Mouse (Mus musculus) layer of hippocampus, adult 11-12 months (tissue): ENCODE results near the gene Rnf166.

Experiments used
- DNase-seq: peaks from one replicate; pipeline ENCODE4 v3.0.0; 2022; ENCODE audit warnings: low spot score

Gene Rnf166

GRCm38 (mm10) chr8:122475580-122476320 is at the start of gene Rnf166, which contains the start of gene Ctu2:
Gene Rnf166, minus strand, starts transcription at chr8:122476064.
Gene Ctu2, plus strand, starts transcription at chr8:122476143.
- DNase-seq: peak; percentile 90

- no peak for DNase-seq
Observed at GRCm38 (mm10) chr8:122525004-122525403, 49.1 kb upstream of the Rnf166 start.

DNA sequence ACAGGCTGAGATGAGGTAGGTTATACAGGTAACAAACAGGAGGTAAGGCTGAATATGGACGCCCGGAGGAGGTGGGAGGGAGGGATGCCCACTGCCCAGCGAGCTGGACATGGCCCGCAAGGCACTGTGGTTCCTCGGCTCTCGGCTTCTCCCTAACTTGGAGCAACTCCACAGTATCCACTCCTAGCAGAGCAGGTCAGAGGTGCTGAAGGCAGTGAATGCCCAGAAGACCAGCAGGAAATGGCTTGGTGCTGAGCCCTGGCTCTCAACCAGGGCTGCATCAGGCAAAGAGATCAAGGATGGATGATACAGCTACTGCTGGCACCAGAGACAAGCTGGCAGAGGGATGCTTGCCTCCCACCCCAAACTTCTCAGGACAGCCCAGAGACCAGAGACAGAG is 48.6 kb upstream of the Rnf166 start:
- no peak for DNase-seq

- peak; percentile 18 for DNase-seq
Observed at GRCm38 (mm10) chr8:122523652-122524360, 47.9 kb upstream of the Rnf166 start.

GRCm38 (mm10) chr8:122522796-122523651 is 47.2 kb upstream of the Rnf166 start:
- DNase-seq: no peak

- DNase-seq: no peak
Observed at GRCm38 (mm10) chr8:122520611-122521010, 44.7 kb upstream of the Rnf166 start.

- no peak for DNase-seq
Observed at GRCm38 (mm10) chr8:122517541-122518190, 41.8 kb upstream of the Rnf166 start.

DNA sequence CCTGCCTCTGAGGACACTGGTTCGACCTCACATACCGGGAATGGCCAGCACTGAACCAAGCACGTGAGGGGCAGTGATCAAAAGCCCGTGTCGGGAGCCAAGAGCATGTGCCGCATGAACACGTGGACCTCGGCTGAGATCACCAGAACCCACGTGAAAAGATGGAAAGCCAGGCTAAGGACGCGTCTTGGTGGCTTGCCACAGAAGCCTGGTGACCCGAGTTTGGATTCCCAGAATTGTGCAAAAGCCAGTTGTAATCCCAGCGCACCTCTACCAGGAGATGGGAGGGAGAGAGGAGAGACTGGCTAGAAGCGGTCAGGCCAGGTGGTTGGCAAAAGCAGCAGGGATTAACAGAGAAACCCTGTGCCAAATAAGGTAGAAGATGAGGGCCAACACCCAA is 39.8 kb upstream of the Rnf166 start:
- no peak for DNase-seq

GRCm38 (mm10) chr8:122512392-122512791 is 36.5 kb upstream of the Rnf166 start:
- DNase-seq: no peak

GRCm38 (mm10) chr8:122511552-122511951 is 35.7 kb upstream of the Rnf166 start:
- DNase-seq: no peak

GRCm38 (mm10) chr8:122500856-122501255 is 25.0 kb upstream of the Rnf166 start:
- DNase-seq: peak; percentile 77

- no peak for DNase-seq
Observed at GRCm38 (mm10) chr8:122497912-122498311, 22.0 kb upstream of the Rnf166 start.

DNA sequence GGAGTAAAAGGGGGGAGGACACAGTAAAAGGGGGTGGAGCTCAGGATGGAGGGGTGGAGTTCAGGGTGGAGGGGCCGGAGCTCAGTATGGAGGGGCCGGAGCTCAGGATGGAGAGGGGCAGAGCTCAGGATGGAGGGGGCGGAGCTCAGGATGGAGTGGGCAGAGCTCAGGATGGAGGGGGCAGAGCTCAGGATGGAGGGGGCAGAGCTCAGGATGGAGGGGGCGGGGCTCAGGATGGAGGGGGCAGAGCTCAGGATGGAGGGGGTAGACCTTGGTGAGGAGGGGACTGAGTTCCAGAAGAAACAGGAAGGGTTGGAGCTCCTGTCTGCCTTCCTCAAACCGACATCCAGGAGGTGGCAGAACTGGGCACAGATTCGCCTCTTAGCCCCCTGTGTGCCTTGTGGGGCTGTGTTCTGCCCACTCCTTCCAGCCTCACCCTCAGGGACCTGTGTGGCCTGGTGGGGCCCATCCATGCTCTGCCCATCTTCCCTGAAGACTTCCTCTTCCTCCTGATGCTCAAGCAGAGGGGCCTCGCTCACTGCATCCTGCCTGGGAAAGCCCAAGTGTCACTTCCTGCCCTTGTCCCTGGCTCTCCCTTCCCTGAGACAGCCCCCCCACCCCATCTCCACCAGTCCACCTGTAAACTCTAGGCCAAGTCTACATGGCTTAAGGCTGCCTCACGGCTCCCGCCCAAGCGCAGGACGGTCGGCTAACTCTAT is 21.3 kb upstream of the Rnf166 start:
- no peak for DNase-seq

DNA sequence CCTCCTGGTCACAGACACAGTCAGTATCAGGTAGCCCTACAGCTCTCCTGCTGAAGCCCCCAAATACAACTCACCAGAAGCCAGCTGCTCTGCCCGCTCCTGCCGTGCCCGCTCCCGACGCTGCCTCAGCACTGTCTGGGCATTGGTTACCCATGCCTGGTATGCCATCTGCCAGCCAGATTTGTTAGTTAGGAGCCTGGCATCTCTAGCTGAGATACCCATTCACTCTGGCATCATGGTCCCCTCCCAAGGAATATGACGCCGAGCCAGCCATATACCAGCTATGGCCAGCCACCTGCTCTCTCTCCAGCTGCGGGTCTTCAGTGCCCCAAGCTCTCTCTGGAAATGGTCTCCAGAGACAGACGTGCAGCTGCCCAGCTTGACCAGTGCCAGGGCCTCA is 12.5 kb upstream of the Rnf166 start:
- peak; percentile 47 for DNase-seq

DNA sequence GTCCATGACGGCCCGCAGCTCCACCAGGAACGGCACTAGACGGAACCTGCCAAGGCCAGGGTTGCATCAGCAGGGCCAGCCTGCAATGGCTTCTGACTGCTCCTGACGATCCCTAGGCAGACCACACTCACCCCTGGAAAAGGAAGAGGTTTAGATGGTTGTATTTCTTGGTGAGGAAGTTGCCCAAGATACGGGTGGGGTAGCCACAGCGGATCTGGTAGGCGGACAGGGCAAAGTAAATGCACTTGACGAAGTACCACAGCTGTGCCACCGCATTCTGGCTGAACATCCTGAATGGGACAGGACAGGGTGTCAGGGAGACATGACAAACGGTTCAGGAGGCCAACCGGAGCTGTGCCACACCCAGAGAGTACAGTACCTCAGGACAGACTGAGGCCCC is 9.0 kb upstream of the Rnf166 start:
- no peak for DNase-seq

DNA sequence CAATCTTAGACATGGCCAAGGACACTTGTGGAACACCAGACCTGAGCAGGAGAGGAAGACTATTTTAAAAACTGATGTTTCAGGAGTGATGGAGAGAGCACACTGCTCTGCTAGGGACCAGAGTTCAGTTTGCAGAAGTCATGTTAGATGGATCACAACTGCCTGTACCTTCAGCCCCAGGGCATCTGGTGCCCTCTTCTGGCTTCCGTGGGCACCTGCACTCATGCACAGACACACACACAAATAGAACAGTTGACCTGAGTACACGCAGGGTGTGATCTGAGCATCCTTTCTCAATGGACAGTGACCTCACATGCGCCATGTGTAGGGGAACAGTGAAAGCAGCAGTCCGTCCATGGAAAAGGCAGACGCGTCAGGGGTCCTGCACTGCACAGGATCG is 8.0 kb upstream of the Rnf166 start:
- no peak for DNase-seq

DNA sequence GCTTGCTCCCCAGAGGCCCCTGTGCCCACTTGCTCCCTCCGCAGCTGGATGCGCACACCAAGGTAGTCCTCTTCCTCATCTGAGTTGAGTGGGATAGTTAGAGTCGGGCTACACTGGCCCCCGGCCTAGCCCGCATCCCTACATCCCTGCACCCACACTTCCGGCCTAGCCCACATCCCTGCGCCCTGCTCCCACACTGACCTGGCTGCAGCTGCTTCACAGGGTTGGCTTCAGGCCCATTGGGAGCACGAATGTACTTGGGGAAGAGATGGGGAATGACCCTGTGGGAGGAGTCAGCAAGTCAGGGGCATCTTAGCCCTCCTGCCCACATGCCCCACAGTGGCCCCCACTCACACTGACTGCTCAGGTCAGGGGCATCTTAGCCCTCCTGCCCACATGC is 6.6 kb upstream of the Rnf166 start:
- no peak for DNase-seq

GRCm38 (mm10) chr8:122474951-122475560 is 808 bp downstream of the Rnf166 start:
- no peak for DNase-seq

- DNase-seq: no peak
Observed at GRCm38 (mm10) chr8:122473911-122474421, 1.9 kb downstream of the Rnf166 start.

- no peak for DNase-seq
Observed at GRCm38 (mm10) chr8:122470691-122471090, 5.2 kb downstream of the Rnf166 start.

DNA sequence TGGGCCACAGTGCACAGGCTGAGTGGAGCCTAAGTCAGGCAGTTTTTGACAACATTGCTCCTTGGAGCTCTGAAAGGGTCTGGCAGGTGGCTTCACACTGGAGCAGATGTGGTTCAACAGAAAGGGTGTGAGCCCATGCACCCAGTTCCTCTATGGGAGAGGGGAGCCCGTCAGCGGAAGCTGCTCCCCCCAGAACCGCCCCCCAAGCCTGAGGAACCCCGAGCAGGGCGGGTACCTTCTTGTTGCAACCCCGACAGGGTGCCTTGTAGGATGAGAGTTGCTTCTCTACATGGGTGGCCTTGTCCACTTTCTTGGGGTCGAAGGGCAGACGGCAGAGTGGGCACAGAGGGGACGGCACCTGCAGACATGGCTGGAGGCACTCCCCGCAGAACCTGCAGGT is 5.9 kb downstream of the Rnf166 start:
- DNase-seq: no peak
